Mouse (Mus musculus): ENCODE measurements around the gene Dio3.

Dio3 gene

DNA sequence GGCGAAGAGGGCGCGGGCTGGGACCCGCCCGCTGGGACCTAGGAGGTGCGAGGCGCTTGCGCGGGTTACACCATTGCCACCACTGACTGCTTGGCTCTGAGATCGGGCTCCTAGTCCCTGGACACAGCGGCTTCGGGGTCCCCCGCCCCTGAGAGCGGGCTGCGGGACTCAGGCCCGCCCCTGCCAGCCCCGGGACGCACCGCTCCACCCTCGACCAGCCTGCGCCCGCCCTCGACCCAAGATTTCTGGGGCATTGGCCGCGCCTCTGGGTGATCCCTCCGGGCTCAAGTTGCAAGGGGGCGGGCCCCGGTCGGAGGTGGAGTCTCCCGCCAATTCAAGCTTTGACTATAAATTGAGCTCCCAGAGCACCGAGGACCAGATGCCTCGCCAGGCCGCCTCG lies at the start of gene Dio3:
Gene Dio3, plus strand, starts transcription at position 216 of the 400 bp plus-strand sequence.
- no peak for DNase-seq (ENCODE audit: low read depth)

- no peak for DNase-seq (ENCODE audit: low read depth)
These were observed 48.6 kb upstream of the Dio3 start for GRCm38 (mm10) chr12:110230296-110230695.

DNA sequence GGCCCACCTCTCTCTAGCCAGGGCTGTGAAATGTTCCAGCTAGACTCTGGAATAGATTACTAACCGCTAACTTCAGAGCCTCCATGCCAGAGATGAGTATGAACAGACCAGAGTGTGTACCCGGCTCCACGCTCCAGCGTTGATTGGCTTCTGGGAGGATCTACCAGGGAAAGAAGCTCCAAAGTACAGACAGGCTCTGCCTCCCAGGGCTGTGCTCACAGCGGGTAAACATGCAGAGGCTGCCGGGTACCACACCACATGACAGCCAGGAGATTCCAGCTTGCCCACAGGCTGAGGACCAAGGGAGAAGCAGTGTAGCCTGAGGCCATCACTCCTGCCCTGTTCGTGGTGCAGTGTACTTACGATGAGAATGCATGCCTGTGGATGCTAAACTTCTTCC lies 48.1 kb upstream of the Dio3 start:
- no peak for DNase-seq (ENCODE audit: low read depth)

DNA sequence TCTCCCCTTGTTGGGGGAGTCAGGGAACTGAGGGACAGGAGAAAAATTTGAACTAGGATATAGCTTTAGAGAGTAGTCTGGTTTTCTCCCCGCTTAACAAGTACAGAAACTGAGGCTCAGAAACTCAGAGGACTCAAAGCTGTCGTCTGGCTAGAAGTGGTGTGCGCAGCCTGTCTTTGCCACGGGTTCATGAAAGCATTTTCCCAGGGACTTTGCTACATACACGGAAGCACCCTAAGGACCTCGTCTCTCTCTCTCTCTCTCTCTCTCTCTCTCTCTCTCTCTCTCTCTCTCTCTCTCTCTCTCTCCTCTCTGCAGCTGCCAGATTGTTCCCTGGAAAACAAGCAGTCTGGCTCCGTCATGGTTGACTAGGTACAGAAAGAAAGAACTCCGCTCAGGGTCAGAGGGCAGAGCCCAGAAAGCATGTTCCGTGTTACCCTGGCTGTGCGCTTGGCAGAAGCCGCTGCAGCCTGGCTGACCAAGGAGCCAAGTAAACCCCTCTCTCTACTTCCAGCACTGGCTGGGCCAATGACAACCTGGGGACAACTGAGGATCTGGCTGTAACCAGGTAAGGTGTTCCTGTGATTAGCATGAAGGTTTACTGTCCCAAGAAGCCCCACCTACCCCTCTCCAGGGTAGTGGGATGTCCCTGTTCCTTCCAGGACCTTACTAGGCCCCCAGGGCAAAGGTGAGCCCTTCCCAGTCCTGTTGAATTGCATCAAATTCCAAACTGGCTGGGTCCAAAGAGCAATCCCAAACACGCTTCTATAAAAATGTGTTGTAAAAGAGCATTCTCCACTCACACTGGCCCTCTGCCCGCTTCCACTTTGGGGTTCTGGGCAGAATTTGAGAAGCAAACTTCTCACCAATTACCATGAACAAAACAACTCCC lies 46.9 kb upstream of the Dio3 start:
- no peak for DNase-seq (ENCODE audit: low read depth)

DNA sequence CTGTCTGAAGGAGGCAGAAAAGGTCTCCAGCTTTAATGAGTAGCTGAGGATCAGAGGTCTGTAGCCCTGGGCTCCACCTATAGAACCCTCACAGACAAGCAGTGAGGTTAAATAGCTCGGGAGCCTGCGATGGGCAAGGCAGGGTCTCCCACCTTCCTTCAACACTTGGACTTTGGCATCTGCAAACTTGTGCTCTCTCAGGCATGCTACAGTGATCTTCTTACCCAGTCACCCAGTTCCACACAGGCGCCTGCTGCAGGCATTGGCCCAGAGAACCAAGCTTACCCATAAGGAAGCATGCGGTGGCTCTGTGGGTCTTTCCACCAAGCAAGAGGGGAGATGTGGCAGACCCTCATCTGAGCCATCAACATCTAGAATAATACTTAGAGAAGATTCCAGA lies 43.0 kb upstream of the Dio3 start:
- DNase-seq (ENCODE audit: low read depth): no peak

GRCm38 (mm10) chr12:110237046-110237445 lies 41.8 kb upstream of the Dio3 start:
- DNase-seq (ENCODE audit: low read depth): no peak

DNA sequence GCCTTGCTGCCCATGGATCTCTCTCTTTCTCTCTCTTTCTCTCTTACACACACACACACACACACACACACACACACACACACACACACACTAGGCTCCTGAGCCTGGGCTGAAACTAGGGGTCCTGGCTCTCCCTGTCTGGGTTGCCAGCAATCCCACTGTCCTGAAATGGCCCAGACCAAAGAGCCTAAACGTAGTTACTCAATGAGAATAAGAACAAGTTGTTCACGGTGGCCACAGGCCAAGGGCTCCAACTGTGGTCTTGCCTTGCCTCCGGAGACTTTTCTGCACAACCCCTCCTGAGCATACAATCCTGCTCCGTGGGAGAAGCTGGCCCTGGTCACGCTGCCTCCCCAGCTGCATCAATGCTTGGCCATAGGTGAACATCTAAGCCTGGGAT lies 39.5 kb upstream of the Dio3 start:
- DNase-seq (ENCODE audit: low read depth): no peak

DNA sequence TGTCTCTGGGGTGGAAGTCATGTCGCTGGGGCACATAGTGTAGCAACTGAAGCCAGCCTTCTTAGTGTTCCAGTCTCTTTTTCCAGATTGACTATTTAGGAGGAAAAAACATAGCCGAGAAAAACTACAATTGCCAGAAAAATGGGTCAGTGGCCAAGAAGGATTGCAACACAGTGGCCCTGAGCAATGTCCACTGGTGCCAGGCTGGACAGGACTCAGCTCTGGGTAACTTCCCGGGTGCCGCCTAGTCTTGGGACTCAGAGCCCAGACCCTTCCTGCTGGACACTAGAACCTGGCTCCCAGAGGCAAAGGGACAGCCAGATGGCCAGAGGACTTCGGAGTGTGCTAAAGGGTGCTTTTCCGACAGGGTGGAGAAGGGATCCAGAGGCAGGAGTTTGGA lies 34.3 kb upstream of the Dio3 start:
- no peak for DNase-seq (ENCODE audit: low read depth)

GRCm38 (mm10) chr12:110245461-110245860 lies 33.4 kb upstream of the Dio3 start:
- no peak for DNase-seq (ENCODE audit: low read depth)

GRCm38 (mm10) chr12:110252163-110252575 lies 26.7 kb upstream of the Dio3 start:
- DNase-seq (ENCODE audit: low read depth): no peak

DNA sequence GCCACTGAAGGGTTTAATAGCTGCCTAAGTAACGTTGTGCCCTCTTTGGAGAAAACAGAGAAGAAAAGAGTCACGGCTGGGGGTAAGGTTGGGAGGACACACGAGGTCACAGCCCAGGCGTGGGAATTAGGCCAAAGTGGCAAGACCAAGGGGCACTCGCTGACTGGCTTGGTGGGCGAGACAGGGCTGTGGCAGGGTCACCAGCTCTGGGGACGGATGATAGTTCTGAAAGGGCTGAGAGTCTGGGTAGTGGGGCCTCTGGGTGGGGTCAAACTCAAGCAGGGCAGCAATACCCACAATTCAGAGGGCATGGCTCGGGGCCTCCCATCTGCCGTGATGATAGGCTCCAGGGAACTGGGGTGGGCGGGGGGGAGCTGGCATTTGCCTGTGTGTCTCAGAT lies 23.1 kb upstream of the Dio3 start:
- no peak for DNase-seq (ENCODE audit: low read depth)

GRCm38 (mm10) chr12:110256478-110257220 lies 22.2 kb upstream of the Dio3 start:
- DNase-seq (ENCODE audit: low read depth): no peak

DNA sequence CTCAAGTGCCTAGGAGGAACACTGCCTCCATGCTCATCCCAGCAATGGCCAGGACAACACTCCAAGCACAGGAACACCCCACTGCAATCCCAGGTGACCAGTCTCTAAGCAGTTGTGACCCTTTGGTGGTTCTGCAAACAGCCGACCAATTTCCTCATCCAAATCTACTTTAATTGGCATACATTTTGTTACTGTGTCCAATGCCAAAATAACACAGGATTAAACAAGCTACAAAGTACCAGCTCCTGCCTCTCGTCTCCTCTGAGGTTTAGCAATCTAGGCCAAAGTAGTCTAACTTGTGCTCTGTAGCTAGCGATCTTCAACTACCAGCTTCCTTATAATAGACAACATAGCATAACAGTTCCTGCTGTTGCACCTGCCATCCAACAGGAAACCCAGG lies 10.6 kb upstream of the Dio3 start:
- DNase-seq (ENCODE audit: low read depth): no peak

DNA sequence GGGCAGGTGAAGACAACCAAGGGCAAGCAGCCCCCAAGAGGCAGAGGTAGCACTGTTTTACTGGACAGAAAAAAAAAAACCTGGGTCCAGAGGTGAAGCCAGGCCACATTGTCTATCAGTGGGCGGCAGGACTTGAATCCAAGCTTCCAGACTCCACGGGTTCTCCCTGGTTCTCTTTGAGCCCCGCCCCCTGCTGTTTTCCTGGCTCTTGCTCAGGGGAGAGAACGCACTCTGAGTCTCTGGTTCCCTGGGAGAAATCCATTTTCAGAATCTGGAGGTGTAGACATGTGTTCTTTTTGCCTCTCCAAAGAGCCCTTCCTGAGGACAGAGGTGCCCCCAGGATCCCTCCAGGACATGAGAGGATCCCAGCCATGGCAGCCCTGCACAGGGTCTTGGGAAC lies 9.2 kb upstream of the Dio3 start:
- no peak for DNase-seq (ENCODE audit: low read depth)

DNA sequence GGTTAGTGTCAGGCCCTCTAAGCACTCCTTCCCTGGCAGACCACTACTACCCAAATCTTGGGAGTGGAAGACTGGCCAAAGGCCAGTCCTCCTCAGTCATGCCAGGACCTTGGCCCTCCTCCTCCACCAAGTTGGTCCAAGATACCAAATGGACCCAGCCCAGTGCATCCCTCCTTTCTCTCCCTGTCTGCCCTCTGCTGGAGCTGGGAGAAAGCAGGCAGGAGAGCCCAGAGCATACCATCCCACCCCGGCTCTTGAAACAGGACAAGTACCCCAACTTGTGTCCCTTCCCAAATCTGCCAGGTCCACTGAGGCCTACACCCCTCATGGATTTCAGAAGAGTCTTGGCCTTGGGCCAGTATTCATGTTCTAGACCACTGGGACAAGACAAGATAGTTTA lies 2.8 kb upstream of the Dio3 start:
- DNase-seq (ENCODE audit: low read depth): no peak

- DNase-seq (ENCODE audit: low read depth): no peak
These were observed 1.5 kb upstream of the Dio3 start for GRCm38 (mm10) chr12:110277259-110277964.

GRCm38 (mm10) chr12:110277965-110278307 lies 932 bp upstream of the Dio3 start:
- DNase-seq (ENCODE audit: low read depth): no peak

DNA sequence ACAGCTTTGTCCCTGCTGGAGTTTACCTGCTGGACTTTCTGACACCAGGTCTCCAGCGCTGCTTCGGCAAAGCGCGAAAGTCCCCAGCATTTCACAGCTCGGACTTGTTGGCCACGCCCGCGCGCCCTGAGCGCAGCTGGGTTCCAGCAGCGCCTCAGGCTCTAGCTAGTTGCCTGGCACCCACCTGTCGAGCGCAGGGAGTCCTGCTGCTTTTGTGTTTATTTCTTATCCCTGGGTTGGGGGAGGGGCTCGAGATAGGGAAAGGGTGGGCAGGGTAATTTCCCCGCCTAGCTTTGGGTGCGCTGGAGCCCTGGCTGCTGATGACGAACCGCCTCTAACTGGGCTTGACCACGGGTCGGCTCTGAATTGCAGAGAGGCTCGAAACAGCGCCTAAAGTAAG lies 1.5 kb downstream of the Dio3 start:
- no peak for DNase-seq (ENCODE audit: low read depth)

- no peak for DNase-seq (ENCODE audit: low read depth)
These were observed 4.9 kb downstream of the Dio3 start for GRCm38 (mm10) chr12:110283792-110284191.

DNA sequence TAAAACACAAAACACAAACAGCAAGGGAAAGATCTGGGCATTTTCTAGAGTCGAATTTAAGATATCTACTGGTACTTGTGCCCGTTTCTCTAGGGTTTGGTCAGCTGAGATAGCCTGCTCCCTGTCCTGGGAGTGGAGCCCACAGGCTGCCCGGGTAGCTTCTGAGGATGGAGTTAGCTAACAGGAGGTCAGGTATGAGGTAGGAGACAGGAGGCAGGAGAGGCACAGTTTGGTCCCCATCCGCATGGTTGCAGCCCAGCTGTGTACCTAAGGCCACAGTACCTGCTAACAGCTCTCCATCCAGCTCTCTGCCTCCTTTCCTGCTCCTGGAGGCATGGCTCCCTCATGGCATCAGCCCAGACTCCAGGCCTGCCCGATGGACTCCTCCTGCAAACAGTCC lies 13.9 kb downstream of the Dio3 start:
- DNase-seq (ENCODE audit: low read depth): no peak

DNA sequence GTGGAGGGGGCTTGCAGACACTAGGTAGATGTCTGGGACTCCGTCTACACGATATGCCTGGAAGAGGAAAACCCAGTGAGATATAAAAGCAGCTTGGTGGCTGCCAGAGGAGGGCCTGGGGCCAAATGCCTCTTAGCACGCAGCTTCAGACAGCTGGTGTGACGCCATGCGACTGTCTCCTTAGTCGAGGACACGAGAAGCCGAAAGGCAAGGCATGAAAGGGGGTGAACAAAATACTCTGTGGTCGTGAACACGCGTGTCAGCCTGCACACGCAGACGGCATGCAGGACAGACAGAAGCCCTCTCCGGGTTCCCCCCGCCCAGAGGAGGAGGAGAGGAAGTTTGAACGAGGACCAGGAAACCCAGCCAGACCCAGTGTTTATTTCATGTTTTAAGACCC lies 16.0 kb downstream of the Dio3 start:
- no peak for DNase-seq (ENCODE audit: low read depth)

GRCm38 (mm10) chr12:110298653-110299052 lies 19.8 kb downstream of the Dio3 start:
- no peak for DNase-seq (ENCODE audit: low read depth)

GRCm38 (mm10) chr12:110319696-110320095 lies 40.8 kb downstream of the Dio3 start:
- DNase-seq (ENCODE audit: low read depth): no peak
